Mouse (Mus musculus) kidney, embryonic 16.5 days (tissue): ENCODE data around the gene Olfr655. TPM values are rescaled to one million over a fixed set of nuclear protein-coding genes. Genes with fewer than 3 reads are reported as not detected.

ENCODE experiments used
- ATAC-seq: fragments of 200-750 bp; cut with Nextera tagmentation; 2 replicates; pipeline ENCODE4 v1.8.0; 2017; ENCODE audit warnings: moderate TSS enrichment; ENCODE audit not compliant: low FRiP score, low TSS enrichment
- H3K27ac ChIP-seq: fragments of 300-500 bp; sonication (generic); 2 replicates; pipeline ENCODE4 v1.5.1; 2014; ENCODE audit warnings: low read length
- H3K27me3 ChIP-seq: fragments of 300-500 bp; sonication (generic); 2 replicates; pipeline ENCODE4 v1.6.1; 2014; ENCODE audit warnings: low read length, control low read depth, mixed read lengths; ENCODE audit not compliant: insufficient read depth
- H3K36me3 ChIP-seq: fragments of 300-500 bp; sonication (generic); 2 replicates; pipeline ENCODE4 v1.6.1; 2014; ENCODE audit warnings: low read length, control low read depth, mixed read lengths; ENCODE audit not compliant: insufficient read depth
- H3K4me1 ChIP-seq: fragments of 300-500 bp; sonication (generic); 2 replicates; pipeline ENCODE4 v1.6.1; 2014; ENCODE audit warnings: low read length, control low read depth, mixed read lengths; ENCODE audit not compliant: insufficient read depth
- H3K4me2 ChIP-seq: fragments of 300-500 bp; sonication (generic); replicated peaks from 2 replicates; pipeline ENCODE4 v1.6.1; 2014; ENCODE audit warnings: low read depth, low read length
- H3K4me3 ChIP-seq: fragments of 300-500 bp; sonication (generic); 2 replicates; pipeline ENCODE4 v1.5.1; 2014; ENCODE audit warnings: mild to moderate bottlenecking, low read length
- H3K9ac ChIP-seq: fragments of 300-500 bp; sonication (generic); replicated peaks from 2 replicates; pipeline ENCODE4 v1.6.1; 2014; ENCODE audit warnings: low read length
- H3K9me3 ChIP-seq: fragments of 300-500 bp; sonication (generic); 2 replicates; pipeline ENCODE4 v1.6.1; 2016; ENCODE audit warnings: low read length, control low read depth
- whole genome bisulfite sequencing: fragments of 180-500 bp; shearing (Covaris S2); extraction: QIAGEN DNeasy Blood & Tissue Kit; methylation state at CpG from one replicate; pipeline ENCODE4 v1.1.7; 2014; 5-methylcytosine and 5-hydroxymethylcytosine counted together
- polyA plus RNA-seq: library from polyadenylated mRNA; unstranded; fragments of >200 nt; fragmentation: Nextera tagmentation; extraction: Ambion mirVana; gene quantifications from 2 replicates; pipeline ENCODE4 v1.2.1, GENCODE M21; 2015

Gene Olfr655
- polyA plus RNA-seq, 1 experiment from 2014 or later: not detected

GRCm38 (mm10) chr7:104577014-104577413 is 24.6 kb downstream of the Olfr655 start, which contains the start of gene Olfr653:
Olfr653 (plus strand) TSS chr7:104577314.
- H3K9ac ChIP-seq: no peak within 1 kb of the TSS
- no peak within 1 kb of the TSS for H3K27ac ChIP-seq
- H3K9me3 ChIP-seq: no peaks in the 10 kb centered on the region
- H3K36me3 ChIP-seq: no peaks in the 10 kb centered on the region
- no peak within 1 kb of the TSS for H3K4me3 ChIP-seq
- 68% methylated on average over 2 of the region's 2 CpGs for WGBS
- H3K4me2 ChIP-seq: no peak within 1 kb of the TSS
- no peaks in the 10 kb centered on the region for H3K27me3 ChIP-seq
- no peaks in the 10 kb centered on the region for H3K4me1 ChIP-seq
- no peak for ATAC-seq

DNA sequence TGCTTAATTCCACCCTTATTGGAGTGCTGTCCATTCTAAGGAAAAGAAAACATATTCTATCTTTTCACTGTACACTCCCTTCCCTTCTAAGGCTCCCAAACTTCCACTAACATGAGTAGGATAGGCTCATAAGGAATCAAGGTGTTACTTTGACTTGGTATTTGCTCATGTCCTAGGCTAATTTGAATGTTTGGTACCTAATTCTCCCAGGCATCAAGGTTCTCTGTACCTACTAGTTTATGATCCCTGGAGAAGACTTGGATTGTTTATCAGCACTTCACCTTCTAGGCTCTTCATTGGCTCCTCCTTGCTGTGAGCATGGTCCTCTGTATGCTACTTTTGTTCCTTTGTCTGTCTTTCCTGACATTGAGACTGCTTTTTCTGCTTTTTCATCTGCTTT is 41.0 kb downstream of the Olfr655 start, which contains the start of gene Olfr652:
Gene Olfr652, plus strand, starts transcription at position 301 of the 400 bp plus-strand sequence.
- H3K4me3 ChIP-seq: no peak within 1 kb of the TSS
- H3K27me3 ChIP-seq: no peaks in the 10 kb centered on the region
- no peaks in the 10 kb centered on the region for H3K4me1 ChIP-seq
- H3K4me2 ChIP-seq: no peak within 1 kb of the TSS
- no peaks in the 10 kb centered on the region for H3K9me3 ChIP-seq
- H3K27ac ChIP-seq: no peak within 1 kb of the TSS
- H3K36me3 ChIP-seq: no peaks in the 10 kb centered on the region
- no peak within 1 kb of the TSS for H3K9ac ChIP-seq
- ATAC-seq: no peak

- Histone ChIP-seq H3K27me3 (no peaks in the 10 kb centered on the region), H3K4me1 (no peaks in the 10 kb centered on the region), H3K9ac (no peak overlapping the region), H3K9me3 (no peaks in the 10 kb centered on the region), H3K36me3 (no peaks in the 10 kb centered on the region), H3K4me3 (no peak overlapping the region), H3K4me2 (no peak overlapping the region), H3K27ac (no peak overlapping the region)
- no peak for ATAC-seq
- 63% methylated on average over 1 of the region's 1 CpGs for WGBS
Measured at GRCm38 (mm10) chr7:104552700-104553099, 48.9 kb downstream of the Olfr655 start.

- H3K27me3 ChIP-seq: no peaks in the 10 kb centered on the region
- no peaks in the 10 kb centered on the region for H3K4me1 ChIP-seq
- ATAC-seq: no peak
- H3K9me3 ChIP-seq: no peaks in the 10 kb centered on the region
- no peak within 1 kb of the TSS for H3K4me3 ChIP-seq
- H3K4me2 ChIP-seq: no peak within 1 kb of the TSS
- no peak within 1 kb of the TSS for H3K27ac ChIP-seq
- H3K9ac ChIP-seq: no peak within 1 kb of the TSS
- WGBS: 77% methylated on average over 5 of the region's 5 CpGs
- no peaks in the 10 kb centered on the region for H3K36me3 ChIP-seq
Measured at GRCm38 (mm10) chr7:104549833-104550232, 51.7 kb downstream of the Olfr655 start, which contains the start of gene Olfr651. Olfr651 (plus strand) TSS chr7:104550133.

Other genes starting within 250 kb of the Olfr655 start
- gene Trim12c, start 248.4 kb downstream of the Olfr655 start, polyA plus RNA-seq: 2.8 and 3.0 TPM in 2 replicates
- gene Trim30b, start 231.9 kb downstream of the Olfr655 start, polyA plus RNA-seq: 0.09 and 0.12 TPM in 2 replicates
- 0.13 and 0.21 TPM in 2 replicates for gene Trim30c, start 200.9 kb downstream of the Olfr655 start, polyA plus RNA-seq
- gene Trim30a, start 136.6 kb downstream of the Olfr655 start, polyA plus RNA-seq: 1.2 and 1.5 TPM in 2 replicates
- 0.35 and 0.42 TPM in 2 replicates for gene Trim30d, start 93.9 kb downstream of the Olfr655 start, polyA plus RNA-seq
- not detected in 2 replicates for gene Olfr651, start 51.6 kb downstream of the Olfr655 start, polyA plus RNA-seq
- gene Olfr652, start 40.9 kb downstream of the Olfr655 start, polyA plus RNA-seq: not detected in 2 replicates
- gene Olfr653, start 24.5 kb downstream of the Olfr655 start, polyA plus RNA-seq: not detected in 2 replicates
- gene Olfr654, start 14.8 kb downstream of the Olfr655 start, polyA plus RNA-seq: not detected in 2 replicates
- gene Olfr656, start 12.2 kb upstream of the Olfr655 start, polyA plus RNA-seq: not detected in 2 replicates
- not detected in 2 replicates for gene Olfr657, start 23.0 kb upstream of the Olfr655 start, polyA plus RNA-seq
- not detected in 2 replicates for gene Olfr658, start 45.5 kb upstream of the Olfr655 start, polyA plus RNA-seq
- not detected in 2 replicates for gene Olfr659, start 65.0 kb upstream of the Olfr655 start, polyA plus RNA-seq
- not detected in 2 replicates for gene Olfr661, start 84.7 kb upstream of the Olfr655 start, polyA plus RNA-seq
- not detected in 2 replicates for gene Usp17le, start 175.7 kb upstream of the Olfr655 start, polyA plus RNA-seq
- not detected in 2 replicates for gene Usp17lb, start 240.8 kb upstream of the Olfr655 start, polyA plus RNA-seq